Mouse (Mus musculus) heart, postnatal 0 days (tissue): Measurements from ENCODE around the gene Ccdc51. TPM values are rescaled to one million over a fixed set of nuclear protein-coding genes. Genes with fewer than 3 reads are reported as not detected.

Experiments
- ATAC-seq: fragments of 200-750 bp; cut with Nextera tagmentation; 2 replicates; pipeline ENCODE4 v1.8.0; 2017; ENCODE audit warnings: low read depth, moderate number of reproducible peaks, moderate library complexity; ENCODE audit not compliant: insufficient read depth
- DNase-seq: peaks from one replicate; pipeline ENCODE4 v3.0.0-alpha.2; 2016; ENCODE audit warnings: low spot score
- H3K27ac ChIP-seq: fragments of 300-500 bp; sonication (generic); 2 replicates; pipeline ENCODE4 v1.5.1; 2014; ENCODE audit warnings: low read depth, mild to moderate bottlenecking
- H3K27me3 ChIP-seq: fragments of 300-500 bp; sonication (generic); 2 replicates; pipeline ENCODE4 v1.6.1; 2014; ENCODE audit warnings: low read length, mixed read lengths; ENCODE audit not compliant: control insufficient read depth, insufficient read depth
- H3K36me3 ChIP-seq: fragments of 300-500 bp; sonication (generic); replicated peaks from 2 replicates; pipeline ENCODE4 v1.6.1; 2014; ENCODE audit warnings: low read length, mixed read lengths; ENCODE audit not compliant: control insufficient read depth, insufficient read depth
- H3K4me1 ChIP-seq: fragments of 300-500 bp; sonication (generic); 2 replicates; pipeline ENCODE4 v1.6.1; 2014; ENCODE audit warnings: antibody characterized with exemption; ENCODE audit not compliant: control insufficient read depth, insufficient read depth
- H3K4me2 ChIP-seq: fragments of 300-500 bp; sonication (generic); 2 replicates; pipeline ENCODE4 v1.6.1; 2014; ENCODE audit warnings: low read depth, mild to moderate bottlenecking, low read length, moderate library complexity
- H3K4me3 ChIP-seq: fragments of 300-500 bp; sonication (generic); 2 replicates; pipeline ENCODE4 v1.5.1; 2014; ENCODE audit warnings: low read depth, low read length
- H3K9ac ChIP-seq: fragments of 300-500 bp; sonication (generic); replicated peaks from 2 replicates; pipeline ENCODE4 v1.6.1; 2014; ENCODE audit warnings: low read depth, low read length, mixed read lengths
- H3K9me3 ChIP-seq: fragments of 300-500 bp; sonication (generic); replicated peaks from 2 replicates; pipeline ENCODE4 v1.6.1; 2016; ENCODE audit warnings: low read length; ENCODE audit not compliant: control insufficient read depth
- CTCF ChIP-seq: IDR thresholded peaks from 2 replicates; pipeline ENCODE4 v1.5.1; 2016; ENCODE audit warnings: antibody characterized with exemption, control low read depth, low read depth
- EP300 ChIP-seq: IDR thresholded peaks from 2 replicates; pipeline ENCODE4 v1.6.1; 2016; ENCODE audit warnings: antibody characterized with exemption, low read depth
- WGBS: fragments of 180-500 bp; shearing (Covaris S2); extraction: QIAGEN DNeasy Blood & Tissue Kit; methylation state at CpG from one replicate; pipeline ENCODE4 v1.1.7; 2014; 5-methylcytosine and 5-hydroxymethylcytosine counted together
- polyA plus RNA-seq: library from polyadenylated mRNA; unstranded; fragments of >200 nt; fragmentation: Nextera tagmentation; extraction: Ambion mirVana; gene quantifications from 2 replicates; pipeline ENCODE4 v1.2.1, GENCODE M21; 2015
- total RNA-seq: library from RNA; depleted of rRNA; stranded (reverse); fragments of >200 nt; gene quantifications from 2 replicates; pipeline ENCODE4 v1.2.3, GENCODE M21; 2014; ENCODE audit warnings: low replicate concordance

Ccdc51 gene
- total and polyA plus RNA-seq, 2 experiments from 2014 or later: 11.6 to 14.3 TPM

GRCm38 (mm10) chr9:109116205-109116604 lies 33.9 kb downstream of the Ccdc51 start:
- Histone ChIP-seq H3K27me3 (no peaks in the 10 kb centered on the region), H3K9me3 (no peaks in the 10 kb centered on the region), H3K4me3 (no peak overlapping the region), H3K4me2 (no peak overlapping the region), H3K27ac (no peak overlapping the region), H3K4me1 (no peaks in the 10 kb centered on the region), H3K36me3 (peaks cover 84% of the 10 kb centered on the region), H3K9ac (no peak overlapping the region)
- 85% methylated on average over 10 of the region's 10 CpGs for WGBS
- ATAC-seq (no peak), DNase-seq (no peak)
- TF ChIP-seq EP300 (no peak), CTCF (no peak)

GRCm38 (mm10) chr9:109118106-109118505 lies 35.8 kb downstream of the Ccdc51 start:
- Histone ChIP-seq H3K36me3 (peaks cover 65% of the 10 kb centered on the region), H3K27me3 (no peaks in the 10 kb centered on the region), H3K4me3 (no peak overlapping the region), H3K4me1 (no peaks in the 10 kb centered on the region), H3K27ac (no peak overlapping the region), H3K9me3 (no peaks in the 10 kb centered on the region), H3K9ac (no peak overlapping the region), H3K4me2 (no peak overlapping the region)
- 76% methylated on average over 4 of the region's 4 CpGs for WGBS
- no peak for DNase-seq
- TF ChIP-seq EP300 (no peak), CTCF (no peak)
- ATAC-seq: peak; percentile 34; the same call in 1 of the 2 replicates

GRCm38 (mm10) chr9:109119571-109119970 lies 37.3 kb downstream of the Ccdc51 start:
- 78% methylated on average over 9 of the region's 9 CpGs for WGBS
- H3K4me3 ChIP-seq: no peak overlapping the region
- ATAC-seq (no peak), DNase-seq (no peak)
- no peaks in the 10 kb centered on the region for H3K9me3 ChIP-seq
- H3K4me2 ChIP-seq: no peak overlapping the region
- H3K4me1 ChIP-seq: no peaks in the 10 kb centered on the region
- TF ChIP-seq EP300 (no peak), CTCF (no peak)
- no peak overlapping the region for H3K9ac ChIP-seq
- H3K27me3 ChIP-seq: no peaks in the 10 kb centered on the region
- no peak overlapping the region for H3K27ac ChIP-seq
- H3K36me3 ChIP-seq: peaks cover 51% of the 10 kb centered on the region

- H3K4me1 ChIP-seq: no peaks in the 10 kb centered on the region
- no peak for ATAC-seq
- TF ChIP-seq EP300: no peak
- no peak for TF ChIP-seq CTCF
- H3K4me2 ChIP-seq: no peak overlapping the region
- H3K36me3 ChIP-seq: peaks cover 37% of the 10 kb centered on the region
- WGBS: 86% methylated on average over 6 of the region's 6 CpGs
- no peak overlapping the region for H3K9ac ChIP-seq
- H3K4me3 ChIP-seq: no peak overlapping the region
- H3K27me3 ChIP-seq: no peaks in the 10 kb centered on the region
- DNase-seq: no peak
- H3K9me3 ChIP-seq: no peaks in the 10 kb centered on the region
- no peak overlapping the region for H3K27ac ChIP-seq
Measured at GRCm38 (mm10) chr9:109120956-109121355, 38.7 kb downstream of the Ccdc51 start.

GRCm38 (mm10) chr9:109122553-109123085 lies 40.3 kb downstream of the Ccdc51 start:
- Histone ChIP-seq H3K4me1 (no peaks in the 10 kb centered on the region), H3K27ac (no peak overlapping the region), H3K4me3 (no peak overlapping the region), H3K4me2 (no peak overlapping the region), H3K9ac (no peak overlapping the region), H3K27me3 (no peaks in the 10 kb centered on the region), H3K9me3 (no peaks in the 10 kb centered on the region), H3K36me3 (peaks cover 20% of the 10 kb centered on the region)
- WGBS: 35% methylated on average over 2 of the region's 2 CpGs
- no peak for ATAC-seq
- no peak for TF ChIP-seq EP300
- TF ChIP-seq CTCF: peak; percentile 73
- DNase-seq: peak; percentile 40

- no peak for TF ChIP-seq EP300
- no peak for TF ChIP-seq CTCF
- Histone ChIP-seq H3K27ac (no peak overlapping the region), H3K4me1 (no peaks in the 10 kb centered on the region), H3K9ac (no peak overlapping the region), H3K27me3 (no peaks in the 10 kb centered on the region), H3K36me3 (peaks cover 14% of the 10 kb centered on the region), H3K4me2 (no peak overlapping the region), H3K9me3 (no peaks in the 10 kb centered on the region), H3K4me3 (no peak overlapping the region)
- DNase-seq (no peak), ATAC-seq (0 out of 2 replicates have a peak, but pooled peaks have one; percentile 11)
- 28% methylated on average over 6 of the region's 6 CpGs for WGBS
Measured at GRCm38 (mm10) chr9:109123266-109123665, 41.0 kb downstream of the Ccdc51 start.
